Mouse (Mus musculus): ENCODE data around the gene Nol4l. TPM values are rescaled to one million over a fixed set of nuclear protein-coding genes. Genes with fewer than 3 reads are reported as not detected.

Nol4l gene
- total RNA-seq, 1 experiment from 2014 or later, result 16.0 TPM

DNA sequence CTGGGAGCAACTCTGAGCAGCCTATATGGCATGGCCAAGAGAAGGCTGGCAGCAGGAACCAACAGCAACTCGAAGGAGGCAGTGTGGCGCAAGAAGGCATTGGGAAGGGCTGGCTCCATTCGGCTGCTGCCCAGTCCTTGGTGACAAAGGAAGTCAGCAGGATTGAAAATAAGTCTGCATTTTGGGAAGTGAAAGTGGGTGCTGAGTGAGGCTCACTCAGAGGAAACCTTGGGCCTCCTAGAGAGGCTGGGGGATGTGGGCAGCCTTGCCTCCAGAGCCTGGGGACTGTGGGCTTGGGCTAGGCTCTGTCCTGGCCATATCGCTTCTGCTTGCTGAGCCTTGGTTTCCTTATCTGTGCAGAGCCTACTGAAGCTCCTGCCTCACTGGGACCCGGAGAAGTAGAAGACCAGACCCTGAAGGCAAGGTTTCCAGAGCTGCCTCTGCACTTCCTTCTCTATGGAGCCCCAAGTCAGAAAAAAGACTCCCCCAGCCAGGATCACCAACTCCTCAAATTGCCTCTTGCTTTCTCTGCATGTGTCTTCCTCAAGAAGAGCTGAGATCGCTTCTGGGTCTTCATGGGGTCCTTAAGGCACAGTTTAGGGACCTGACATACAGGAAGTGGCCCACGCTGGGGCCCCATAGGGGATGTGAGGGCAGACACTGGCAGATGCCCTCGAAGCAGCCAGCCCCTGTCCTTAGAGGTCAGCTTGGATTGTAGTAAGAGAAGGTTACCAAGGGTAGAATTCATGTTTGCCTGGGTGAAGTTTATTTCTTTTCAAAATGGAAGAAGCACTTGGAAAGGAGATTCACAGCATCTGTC is 14.3 kb upstream of the Nol4l start:
- peak; percentile 55 for DNase-seq

DNA sequence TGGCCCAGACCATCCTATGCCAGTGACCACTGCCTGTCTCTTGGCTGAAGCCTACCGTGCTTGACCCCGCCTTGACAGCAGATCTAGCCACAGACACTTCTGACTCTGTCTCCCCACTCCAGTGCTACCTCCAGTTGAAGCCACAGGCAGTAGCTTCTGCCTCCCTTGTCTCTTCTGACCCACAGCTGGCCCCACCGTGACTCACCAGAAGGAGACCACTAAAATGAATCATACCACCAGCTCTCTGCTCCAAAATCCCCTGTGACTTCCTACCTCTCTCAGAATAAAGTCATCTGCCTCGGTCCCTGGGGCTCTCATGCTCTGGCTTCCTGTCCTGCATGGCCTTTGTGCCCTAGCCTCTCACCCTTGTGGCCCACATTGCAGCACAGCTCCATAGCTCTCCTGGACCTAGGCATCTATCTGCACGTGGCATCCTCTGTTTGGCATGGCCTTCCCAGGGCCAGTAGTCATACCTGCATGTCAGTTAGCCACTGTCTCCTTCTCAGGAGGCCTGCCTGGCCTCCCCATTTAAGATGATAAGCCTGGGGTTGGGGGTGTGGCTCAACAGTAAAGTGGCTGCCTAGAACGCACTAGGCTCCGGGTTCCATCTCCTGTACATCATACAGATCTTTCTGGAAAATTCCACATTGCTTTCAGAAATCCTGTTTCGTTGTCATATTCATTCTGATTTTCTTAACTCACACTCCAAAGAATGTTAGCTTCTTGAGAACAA is 13.3 kb upstream of the Nol4l start:
- no peak for DNase-seq

GRCm38 (mm10) chr2:153538898-153539297 is 9.1 kb upstream of the Nol4l start:
- DNase-seq, result no peak

DNA sequence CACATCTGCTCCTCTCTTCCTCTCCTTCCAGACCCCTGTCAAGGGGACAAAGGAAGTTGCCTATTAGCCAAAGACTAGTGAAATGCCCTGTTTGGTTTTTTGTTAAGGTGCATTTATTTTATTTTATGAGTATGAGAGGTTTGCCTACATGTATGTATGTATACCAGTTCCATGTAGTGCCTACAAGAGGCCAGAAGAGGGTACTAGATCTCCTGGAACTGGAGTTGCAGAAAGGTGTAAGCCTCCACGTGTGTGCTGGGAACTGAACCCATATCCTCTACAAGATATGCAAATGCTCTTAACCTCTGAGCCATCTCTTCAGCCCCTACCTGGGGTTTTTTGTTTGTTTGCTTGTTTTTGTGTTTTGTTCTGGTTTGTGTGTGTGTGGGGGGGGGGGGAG is 4.2 kb upstream of the Nol4l start:
- DNase-seq, result no peak

- no peak for DNase-seq
Measured at GRCm38 (mm10) chr2:153530948-153531347, 1.2 kb upstream of the Nol4l start.

GRCm38 (mm10) chr2:153529365-153529781 is 398 bp downstream of the Nol4l start:
- peak; percentile 79 for DNase-seq

DNA sequence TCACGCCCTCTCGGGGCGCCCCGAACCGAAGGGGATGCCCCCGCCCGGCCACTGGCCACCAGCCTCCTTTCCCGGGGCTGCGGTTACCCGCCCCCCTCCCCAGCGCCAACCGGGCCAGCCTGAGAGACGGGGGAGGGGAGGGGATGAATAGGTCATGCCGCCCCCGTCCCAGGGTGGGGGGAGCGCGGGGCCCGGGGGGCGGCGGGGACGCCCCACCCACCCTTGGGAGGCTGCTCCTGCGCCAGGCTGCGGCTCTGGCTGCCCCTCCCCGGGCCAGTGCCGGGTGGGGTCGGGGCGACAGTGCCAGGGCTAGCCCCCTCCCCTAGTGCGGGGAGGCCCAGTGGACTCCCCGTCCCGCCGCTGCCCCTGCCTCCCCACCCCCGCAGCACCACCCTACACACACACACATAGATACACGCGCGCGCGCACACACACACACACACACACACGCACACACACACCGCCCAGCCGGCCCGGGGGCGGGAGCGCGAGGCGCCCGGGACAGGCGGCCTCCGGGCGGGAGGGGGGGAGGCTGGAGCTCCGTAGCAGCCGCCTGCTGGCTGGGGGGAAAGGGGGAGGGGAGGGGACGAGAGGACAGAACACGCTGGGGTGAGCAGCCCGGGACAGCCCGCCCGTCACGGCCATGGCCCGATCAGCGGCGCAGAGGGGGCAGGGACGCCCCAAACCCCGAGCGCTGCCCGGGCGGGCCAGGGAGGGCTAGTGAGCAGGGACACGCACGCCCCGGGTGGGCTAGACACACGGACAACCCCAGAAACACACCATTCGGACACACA is 1.0 kb downstream of the Nol4l start:
- peak; percentile 74 for DNase-seq

- DNase-seq, result peak; percentile 82
Measured at GRCm38 (mm10) chr2:153527580-153528531, 1.9 kb downstream of the Nol4l start.

- no peak for DNase-seq
Measured at GRCm38 (mm10) chr2:153526850-153527530, 2.8 kb downstream of the Nol4l start.

DNA sequence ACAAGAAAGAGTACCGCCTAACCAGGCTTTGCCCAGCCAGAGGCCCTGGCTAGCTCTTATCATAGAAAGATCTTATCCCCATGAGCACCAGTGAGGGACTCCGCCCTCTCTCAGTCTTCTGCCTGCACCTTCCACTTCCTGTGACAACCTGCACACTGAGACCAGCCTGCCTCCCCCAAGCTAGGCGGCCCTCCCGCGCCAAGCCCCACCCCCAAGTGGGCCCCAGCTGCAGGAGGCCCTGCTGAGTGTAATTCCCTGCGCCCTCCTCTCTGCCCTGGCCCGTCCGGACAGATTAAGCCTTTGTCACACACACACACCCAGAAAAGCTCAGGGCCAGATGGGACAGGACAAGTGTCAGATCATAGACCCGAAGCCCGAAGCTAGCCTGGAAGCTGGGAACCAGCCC is 3.9 kb downstream of the Nol4l start:
- DNase-seq, result peak; percentile 70

GRCm38 (mm10) chr2:153524727-153525126 is 5.0 kb downstream of the Nol4l start:
- DNase-seq, result no peak

DNA sequence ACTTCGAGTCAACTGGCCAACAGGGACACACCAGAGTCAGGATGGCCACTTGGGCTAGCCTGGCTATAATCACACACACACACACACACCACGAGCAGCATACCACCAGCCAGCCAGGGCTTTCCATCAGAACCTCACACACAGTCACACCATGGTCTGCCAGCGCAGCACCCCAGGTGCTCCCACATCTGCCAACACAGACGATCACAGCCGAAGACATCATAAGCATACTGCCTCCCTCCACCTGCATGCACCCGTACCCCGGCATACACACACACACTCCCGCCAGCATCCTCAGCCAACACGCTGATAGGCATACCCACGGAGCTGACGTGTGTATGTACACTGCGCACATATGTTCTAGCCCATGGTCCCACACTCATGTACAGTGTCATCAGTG is 6.1 kb downstream of the Nol4l start:
- no peak for DNase-seq

DNA sequence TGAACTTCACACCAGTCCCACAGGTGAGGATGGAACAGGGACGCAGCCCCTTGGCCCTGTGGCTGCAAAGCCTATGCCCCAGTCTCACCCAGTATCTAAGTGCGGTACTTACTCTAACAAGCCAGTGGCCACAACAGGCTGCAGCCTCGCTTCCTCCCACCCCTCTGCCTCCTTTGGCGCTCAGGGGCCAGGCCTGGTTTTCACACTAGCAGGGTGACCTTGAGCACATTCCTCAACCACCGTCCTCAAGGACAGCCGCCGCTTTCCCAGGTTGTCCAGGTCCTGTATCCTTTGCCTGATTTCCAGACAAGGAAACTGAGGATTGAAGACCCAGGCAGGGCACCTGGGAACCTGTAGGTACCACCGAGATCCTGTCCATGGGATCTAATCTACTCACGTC is 6.6 kb downstream of the Nol4l start:
- peak; percentile 27 for DNase-seq

GRCm38 (mm10) chr2:153522270-153522669 is 7.5 kb downstream of the Nol4l start:
- peak; percentile 48 for DNase-seq

DNA sequence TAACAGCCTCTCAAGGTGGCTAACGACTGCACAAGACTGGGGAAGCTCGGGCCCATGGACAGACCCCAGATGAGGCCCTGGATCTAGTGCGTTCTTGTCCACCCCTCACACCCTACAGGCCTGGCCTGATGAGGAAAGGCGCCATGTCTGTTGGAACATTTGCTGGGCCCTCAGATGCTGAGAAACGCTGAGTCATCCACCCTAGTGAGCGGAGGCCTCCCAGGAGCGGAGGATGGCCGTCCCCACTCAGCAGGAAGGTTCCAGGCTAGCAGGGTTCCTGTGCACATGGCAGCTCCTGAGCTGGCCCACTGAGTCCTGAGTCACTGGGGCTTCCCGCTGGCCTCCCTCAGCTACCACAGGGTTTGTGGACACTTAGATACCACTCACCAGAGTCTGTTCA is 9.7 kb downstream of the Nol4l start:
- no peak for DNase-seq

GRCm38 (mm10) chr2:153516961-153517360 is 12.8 kb downstream of the Nol4l start:
- DNase-seq, result peak; percentile 74

DNA sequence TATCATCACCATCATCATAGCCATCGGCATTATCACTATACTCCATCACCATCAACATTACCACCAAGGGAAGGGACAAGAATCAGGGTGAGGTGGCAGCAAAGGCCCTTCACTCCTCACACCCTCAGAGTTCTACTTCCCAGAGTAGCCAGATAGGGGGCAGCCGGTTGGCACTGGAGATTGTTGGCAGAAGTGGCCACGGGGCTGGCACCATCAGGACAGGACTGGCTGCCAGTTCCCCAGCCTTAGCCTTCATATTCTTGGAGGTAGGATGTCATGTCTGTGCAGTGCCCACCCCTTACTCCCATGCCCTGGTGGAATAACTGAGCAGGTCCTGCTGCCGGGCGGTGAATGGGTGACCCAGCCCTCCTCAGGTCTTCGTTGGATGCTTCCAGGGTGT is 14.2 kb downstream of the Nol4l start:
- DNase-seq, result no peak

- DNase-seq, result peak; percentile 67
Measured at GRCm38 (mm10) chr2:153514497-153515380, 15.0 kb downstream of the Nol4l start.

DNA sequence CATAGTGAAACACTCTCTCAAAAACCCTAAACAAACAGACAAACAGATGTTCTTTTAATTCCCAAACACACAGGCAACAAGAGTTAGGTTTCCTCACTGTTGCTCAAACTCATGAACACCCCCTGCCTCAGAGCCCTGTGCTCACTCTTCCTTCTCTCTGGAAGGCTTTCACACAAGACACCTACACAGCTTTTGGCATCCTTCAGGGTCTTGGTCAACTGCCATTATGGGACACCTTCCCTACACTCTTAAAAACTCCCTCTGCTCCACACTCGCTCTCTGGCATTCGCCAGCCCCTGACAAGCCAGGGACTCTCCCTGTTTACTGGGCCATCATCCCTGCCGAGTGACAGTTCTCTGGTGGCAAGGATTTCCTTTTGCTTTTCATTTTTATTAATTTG is 15.8 kb downstream of the Nol4l start:
- DNase-seq, result no peak
